Mouse (Mus musculus) embryonic facial prominence, embryonic 11.5 days (tissue): ENCODE measurements around the gene Agfg2. TPM values are rescaled to one million over a fixed set of nuclear protein-coding genes. Genes with fewer than 3 reads are reported as not detected.

Source experiments
- ATAC-seq: fragments of 200-750 bp; cut with Nextera tagmentation; replicated peaks from 2 replicates; pipeline ENCODE4 v1.8.0; 2017; ENCODE audit warnings: low read depth; ENCODE audit not compliant: insufficient number of reproducible peaks, low FRiP score, low TSS enrichment
- DNase-seq: peaks from one replicate; pipeline ENCODE4 v3.0.0-alpha.2; 2015; ENCODE audit warnings: low spot score
- H3K27ac ChIP-seq: fragments of 300-500 bp; sonication (generic); replicated peaks from 2 replicates; pipeline ENCODE4 v1.5.1; 2014; ENCODE audit warnings: mild to moderate bottlenecking, low read depth, low read length, control low read depth
- H3K27me3 ChIP-seq: fragments of 300-500 bp; sonication (generic); 2 replicates; pipeline ENCODE4 v1.6.1; 2014; ENCODE audit warnings: mild to moderate bottlenecking, low read length, moderate library complexity, mixed read lengths; ENCODE audit not compliant: control insufficient read depth, insufficient read depth
- H3K36me3 ChIP-seq: fragments of 300-500 bp; sonication (generic); replicated peaks from 2 replicates; pipeline ENCODE4 v1.6.1; 2014; ENCODE audit warnings: low read depth, mild to moderate bottlenecking, low read length, moderate library complexity, mixed read lengths; ENCODE audit not compliant: control insufficient read depth, insufficient read depth
- H3K4me1 ChIP-seq: fragments of 300-500 bp; sonication (generic); 2 replicates; pipeline ENCODE4 v1.6.1; 2014; ENCODE audit warnings: low read length, mixed read lengths; ENCODE audit not compliant: control insufficient read depth, insufficient read depth
- H3K4me2 ChIP-seq: fragments of 300-500 bp; sonication (generic); 2 replicates; pipeline ENCODE4 v1.6.1; 2014; ENCODE audit warnings: low read depth, mild to moderate bottlenecking, control low read depth, low read length, moderate library complexity
- H3K4me3 ChIP-seq: fragments of 300-500 bp; sonication (generic); 2 replicates; pipeline ENCODE4 v1.5.1; 2014; ENCODE audit warnings: low read depth, low read length, control low read depth
- H3K9ac ChIP-seq: fragments of 300-500 bp; sonication (generic); replicated peaks from 2 replicates; pipeline ENCODE4 v1.6.1; 2014; ENCODE audit warnings: mild to moderate bottlenecking, control low read depth, low read length
- H3K9me3 ChIP-seq: fragments of 300-500 bp; sonication (generic); replicated peaks from 2 replicates; pipeline ENCODE4 v1.6.1; 2016; ENCODE audit warnings: mild to moderate bottlenecking, low read length, inconsistent platforms, mixed read lengths; ENCODE audit not compliant: control insufficient read depth
- WGBS: fragments of 180-500 bp; shearing (Covaris S2); extraction: QIAGEN DNeasy Blood & Tissue Kit; methylation state at CpG from one replicate; pipeline ENCODE4 v1.1.7; 2014; 5-methylcytosine and 5-hydroxymethylcytosine counted together
- polyA plus RNA-seq: library from polyadenylated mRNA; unstranded; fragments of >200 nt; fragmentation: Nextera tagmentation; extraction: Ambion mirVana; gene quantifications from 2 replicates; pipeline ENCODE4 v1.2.1, GENCODE M21; 2014

Gene Agfg2
- polyA plus RNA-seq, 1 experiment from 2014 or later, result 11.9 TPM

GRCm38 (mm10) chr5:137663057-137663456, 21.5 kb downstream of the Agfg2 start:
- Histone ChIP-seq H3K4me3 (no peak overlapping the region), H3K4me2 (no peak overlapping the region), H3K36me3 (no peaks in the 10 kb centered on the region; the same call in none of the 2 replicates), H3K27ac (no peak overlapping the region), H3K9me3 (no peaks in the 10 kb centered on the region), H3K4me1 (no peaks in the 10 kb centered on the region), H3K27me3 (no peaks in the 10 kb centered on the region), H3K9ac (no peak overlapping the region)
- DNase-seq (no peak), ATAC-seq (no peak)
- WGBS, result 65% methylated on average over 9 of the region's 9 CpGs

DNA sequence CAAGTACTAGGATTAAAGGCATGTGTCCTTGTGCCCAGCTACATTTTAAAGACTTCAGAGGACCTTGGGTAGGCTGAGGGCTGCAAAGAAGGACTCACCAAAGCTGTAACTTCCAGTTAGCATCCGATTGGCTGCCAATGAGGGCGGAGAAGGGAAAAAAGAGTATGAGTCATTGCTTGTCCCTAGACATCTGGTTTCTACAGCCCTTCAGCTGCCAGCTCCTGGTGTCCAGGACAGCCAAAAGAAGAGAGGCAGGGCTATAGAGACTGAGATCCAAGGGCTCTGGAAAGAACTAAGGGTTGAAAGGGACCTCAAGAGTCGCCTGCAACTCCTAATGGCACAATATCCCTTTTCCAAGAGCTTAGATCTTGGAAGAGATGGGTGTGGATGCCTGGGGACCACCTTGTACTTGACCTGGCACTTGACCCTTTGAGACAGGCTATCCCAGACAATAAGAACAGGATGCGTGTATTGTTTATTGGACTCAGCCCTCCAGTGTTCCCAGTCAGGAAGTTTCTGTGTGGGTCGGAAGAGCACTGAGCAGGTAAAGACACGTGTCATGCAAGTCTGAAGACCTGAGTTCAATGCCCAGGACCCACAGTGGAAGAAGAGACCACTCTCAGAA, 24.4 kb downstream of the Agfg2 start:
- WGBS, result 89% methylated on average over 6 of the region's 6 CpGs

GRCm38 (mm10) chr5:137656977-137657376, 27.5 kb downstream of the Agfg2 start:
- Histone ChIP-seq H3K27me3 (no peaks in the 10 kb centered on the region), H3K4me2 (no peak overlapping the region), H3K27ac (no peak overlapping the region), H3K9ac (no peak overlapping the region), H3K4me1 (no peaks in the 10 kb centered on the region), H3K9me3 (no peaks in the 10 kb centered on the region), H3K36me3 (no peaks in the 10 kb centered on the region; the same call in none of the 2 replicates), H3K4me3 (no peak overlapping the region)
- whole genome bisulfite sequencing, result 37% methylated on average over 6 of the region's 6 CpGs
- DNase-seq (peak; percentile 84), ATAC-seq (no peak)

More for the DNA sequence above, 24.4 kb downstream of the Agfg2 start:
- Histone ChIP-seq H3K36me3 (no peaks in the 10 kb centered on the region; the same call in none of the 2 replicates), H3K9ac (no peak overlapping the region), H3K4me3 (no peak overlapping the region), H3K4me1 (no peaks in the 10 kb centered on the region), H3K27ac (no peak overlapping the region), H3K4me2 (no peak overlapping the region), H3K27me3 (no peaks in the 10 kb centered on the region), H3K9me3 (no peaks in the 10 kb centered on the region)
- ATAC-seq, result no peak
- no peak for DNase-seq

GRCm38 (mm10) chr5:137654746-137655145, 29.8 kb downstream of the Agfg2 start:
- ATAC-seq, result no peak
- no peaks in the 10 kb centered on the region for H3K4me1 ChIP-seq
- no peak overlapping the region for H3K4me2 ChIP-seq
- H3K9me3 ChIP-seq, result no peaks in the 10 kb centered on the region
- H3K4me3 ChIP-seq, result no peak overlapping the region
- H3K27me3 ChIP-seq, result no peaks in the 10 kb centered on the region
- H3K36me3 ChIP-seq, result no peaks in the 10 kb centered on the region; the same call in 1 of the 2 replicates
- H3K27ac ChIP-seq, result no peak overlapping the region
- peak; percentile 38 for DNase-seq
- no peak overlapping the region for H3K9ac ChIP-seq
- 78% methylated on average over 6 of the region's 7 CpGs for WGBS

DNA sequence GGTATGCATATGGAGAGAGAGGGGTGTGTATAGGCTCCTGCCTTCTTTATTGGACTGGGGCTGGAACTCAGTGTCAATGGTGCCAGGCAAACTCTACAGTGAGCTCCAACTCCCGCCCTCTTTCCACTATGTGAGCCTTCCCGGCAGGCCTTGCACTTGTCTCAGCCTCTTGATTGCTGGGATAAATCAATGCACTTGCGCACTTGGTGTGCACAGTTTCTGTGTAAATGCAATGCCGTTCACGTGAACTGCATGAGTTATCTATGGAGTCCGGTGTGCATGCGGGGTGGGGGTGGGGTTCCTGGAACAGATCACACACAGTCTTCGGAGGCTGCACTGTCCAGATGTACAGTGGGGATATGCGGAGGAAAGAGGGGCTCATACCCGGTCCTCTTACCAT, 31.2 kb downstream of the Agfg2 start:
- H3K9me3 ChIP-seq, result no peaks in the 10 kb centered on the region
- no peak overlapping the region for H3K27ac ChIP-seq
- no peaks in the 10 kb centered on the region for H3K4me1 ChIP-seq
- H3K4me3 ChIP-seq, result no peak overlapping the region
- WGBS, result 90% methylated on average over 10 of the region's 10 CpGs
- no peak overlapping the region for H3K9ac ChIP-seq
- no peak overlapping the region for H3K4me2 ChIP-seq
- ATAC-seq (no peak), DNase-seq (no peak)
- H3K36me3 ChIP-seq, result no peaks in the 10 kb centered on the region; the same call in 1 of the 2 replicates
- H3K27me3 ChIP-seq, result no peaks in the 10 kb centered on the region

GRCm38 (mm10) chr5:137652474-137652873, 32.1 kb downstream of the Agfg2 start:
- no peaks in the 10 kb centered on the region for H3K27me3 ChIP-seq
- no peak overlapping the region for H3K27ac ChIP-seq
- 0 out of 2 replicates have a peak, but pooled peaks cover 4% of the 10 kb centered on the region for H3K4me1 ChIP-seq
- H3K9ac ChIP-seq, result no peak overlapping the region
- 22% methylated on average over 3 of the region's 3 CpGs for WGBS
- H3K4me3 ChIP-seq, result no peak overlapping the region
- H3K36me3 ChIP-seq, result no peaks in the 10 kb centered on the region
- H3K4me2 ChIP-seq, result no peak overlapping the region
- ATAC-seq, result no peak
- H3K9me3 ChIP-seq, result no peaks in the 10 kb centered on the region
- peak; percentile 85 for DNase-seq

GRCm38 (mm10) chr5:137649669-137650571, 34.6 kb downstream of the Agfg2 start:
- no peak for ATAC-seq
- Histone ChIP-seq H3K4me1 (peaks cover 7% of the 10 kb centered on the region), H3K4me3 (no peak overlapping the region), H3K27ac (no peak overlapping the region), H3K36me3 (no peaks in the 10 kb centered on the region), H3K27me3 (peaks cover 9% of the 10 kb centered on the region), H3K9ac (no peak overlapping the region; the same call in 1 of the 2 replicates), H3K9me3 (no peaks in the 10 kb centered on the region), H3K4me2 (peak overlapping the region; percentile 22; the same call in 1 of the 2 replicates)
- peak; percentile 25 for DNase-seq
- 11% methylated on average over 18 of the region's 18 CpGs for WGBS

DNA sequence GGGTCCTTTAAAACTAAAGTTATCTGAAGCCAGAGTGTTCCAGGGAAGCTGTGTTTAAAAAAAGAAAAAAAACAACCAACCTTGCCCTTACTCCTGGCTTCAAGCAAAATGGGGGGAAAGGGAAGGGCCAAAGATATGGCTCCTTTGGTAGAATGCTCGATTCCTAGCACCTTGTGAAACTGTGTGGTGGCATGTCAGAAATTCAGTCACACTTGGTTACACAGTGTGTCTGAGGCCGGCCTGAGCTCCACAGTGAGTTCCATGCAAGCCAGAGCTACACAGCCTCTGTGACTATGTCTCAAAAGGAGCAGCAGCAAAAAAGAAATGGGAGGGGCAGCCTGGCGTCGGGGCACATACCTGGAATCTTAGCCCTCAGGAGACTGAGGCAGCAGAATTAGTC, 35.3 kb downstream of the Agfg2 start:
- H3K4me2 ChIP-seq, result no peak overlapping the region
- no peaks in the 10 kb centered on the region for H3K9me3 ChIP-seq
- H3K36me3 ChIP-seq, result no peaks in the 10 kb centered on the region
- H3K27ac ChIP-seq, result no peak overlapping the region
- no peak for DNase-seq
- ATAC-seq, result no peak
- no peak overlapping the region for H3K9ac ChIP-seq
- H3K4me1 ChIP-seq, result peaks cover 8% of the 10 kb centered on the region
- peaks cover 15% of the 10 kb centered on the region for H3K27me3 ChIP-seq
- H3K4me3 ChIP-seq, result no peak overlapping the region
- 29% methylated on average over 4 of the region's 4 CpGs for WGBS
